Mouse (Mus musculus) liver, adult 2 months (tissue): ENCODE data around the gene Gm5868.

Experiments
- CTCF ChIP-seq: fragments of 200-500 bp; IDR thresholded peaks from 2 replicates; pipeline ENCODE4 v1.5.1; 2011; ENCODE audit warnings: low read depth, low read length, control low read depth
- POLR2A ChIP-seq: fragments of 200-500 bp; IDR thresholded peaks from 2 replicates; pipeline ENCODE4 v1.6.1; 2011; ENCODE audit warnings: low read length, control low read depth; ENCODE audit not compliant: insufficient read depth; ENCODE audit errors: extremely low read depth

DNA sequence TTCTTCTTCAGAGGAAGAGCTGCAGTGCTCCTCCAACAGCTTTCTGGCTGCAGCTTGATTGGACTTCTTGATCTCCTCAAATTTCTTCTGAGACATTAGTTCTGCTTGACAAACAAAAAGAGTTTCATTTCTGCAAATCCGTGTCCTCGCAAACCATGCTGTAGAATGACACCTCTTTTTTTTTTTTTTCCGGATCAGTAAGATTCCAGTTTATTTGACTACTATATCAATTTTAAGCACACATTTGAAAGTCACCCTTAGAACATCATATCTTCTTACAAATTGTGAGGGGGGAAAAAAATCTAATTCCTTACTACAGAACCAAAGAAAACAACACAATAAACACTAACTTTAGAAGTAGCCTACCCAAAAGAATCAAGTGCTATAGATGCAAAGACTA lies 31.1 kb downstream of the Gm5868 start:
- TF ChIP-seq POLR2A (no peak), CTCF (no peak)
